Mouse (Mus musculus) spleen, adult 2 months (tissue): ENCODE measurements around the gene Vmn1r42.

ENCODE experiments used
- CTCF ChIP-seq: fragments of 200-500 bp; IDR thresholded peaks from 2 replicates; pipeline ENCODE4 v1.5.1; 2011; ENCODE audit warnings: mild to moderate bottlenecking, inconsistent platforms; ENCODE audit not compliant: insufficient read depth, insufficient read length, insufficient replicate concordance; ENCODE audit errors: extremely low read depth
- POLR2A ChIP-seq: fragments of 200-500 bp; IDR thresholded peaks from 2 replicates; pipeline ENCODE4 v1.6.1; 2011; ENCODE audit warnings: low read depth, low read length, inconsistent platforms

GRCm38 (mm10) chr6:89863792-89864191, 12.4 kb downstream of the Vmn1r42 start:
- TF ChIP-seq CTCF (no peak), POLR2A (no peak)
